Mouse (Mus musculus) kidney, postnatal 0 days (tissue): ENCODE results near the gene Epha10. TPM values are rescaled to one million over a fixed set of nuclear protein-coding genes. Genes with fewer than 3 reads are reported as not detected.
"Not testable (repeated sequence)": the region's sequence is repeated elsewhere in the genome, so short reads cannot be mapped to it uniquely, and the experiment has no call there.

Experiments used
- ATAC-seq: fragments of 200-750 bp; cut with Nextera tagmentation; replicated peaks from 2 replicates; pipeline ENCODE4 v1.8.0; 2017; ENCODE audit warnings: low read depth, moderate number of reproducible peaks, moderate TSS enrichment, moderate library complexity; ENCODE audit not compliant: low FRiP score
- DNase-seq: peaks from one replicate; pipeline ENCODE4 v3.0.0-alpha.2; 2016; ENCODE audit warnings: low spot score
- H3K27ac ChIP-seq: fragments of 300-500 bp; sonication (generic); 2 replicates; pipeline ENCODE4 v1.5.1; 2014; ENCODE audit warnings: mild to moderate bottlenecking
- H3K27me3 ChIP-seq: fragments of 300-500 bp; sonication (generic); 2 replicates; pipeline ENCODE4 v1.6.1; 2014; ENCODE audit warnings: low read length, mixed read lengths; ENCODE audit not compliant: insufficient read depth
- H3K36me3 ChIP-seq: fragments of 300-500 bp; sonication (generic); 2 replicates; pipeline ENCODE4 v1.6.1; 2014; ENCODE audit warnings: low read length, mixed read lengths; ENCODE audit not compliant: insufficient read depth
- H3K4me1 ChIP-seq: fragments of 300-500 bp; sonication (generic); replicated peaks from 2 replicates; pipeline ENCODE4 v1.6.1; 2014; ENCODE audit warnings: antibody characterized with exemption, low read length, mixed read lengths; ENCODE audit not compliant: insufficient read depth
- H3K4me2 ChIP-seq: fragments of 300-500 bp; sonication (generic); 2 replicates; pipeline ENCODE4 v1.6.1; 2014; ENCODE audit warnings: mild to moderate bottlenecking, low read length, moderate library complexity, mixed read lengths
- H3K4me3 ChIP-seq: fragments of 300-500 bp; sonication (generic); replicated peaks from 2 replicates; pipeline ENCODE4 v1.5.1; 2014; ENCODE audit warnings: low read depth, low read length
- H3K9ac ChIP-seq: fragments of 300-500 bp; sonication (generic); 2 replicates; pipeline ENCODE4 v1.6.1; 2014; ENCODE audit warnings: low read depth, low read length
- H3K9me3 ChIP-seq: fragments of 300-500 bp; sonication (generic); replicated peaks from 2 replicates; pipeline ENCODE4 v1.6.1; 2016; ENCODE audit warnings: low read length, inconsistent platforms, mixed read lengths
- CTCF ChIP-seq: IDR thresholded peaks from 2 replicates; pipeline ENCODE4 v1.5.1; 2016; ENCODE audit warnings: antibody characterized with exemption, low read depth, mild to moderate bottlenecking, moderate library complexity
- whole genome bisulfite sequencing: fragments of 180-500 bp; shearing (Covaris S2); extraction: QIAGEN DNeasy Blood & Tissue Kit; methylation state at CpG from one replicate; pipeline ENCODE4 v1.1.7; 2014; 5-methylcytosine and 5-hydroxymethylcytosine counted together
- polyA plus RNA-seq: library from polyadenylated mRNA; unstranded; fragments of >200 nt; fragmentation: Nextera tagmentation; extraction: Ambion mirVana; gene quantifications from 2 replicates; pipeline ENCODE4 v1.2.1, GENCODE M21; 2015

Gene Epha10
- polyA plus RNA-seq, 1 experiment from 2014 or later: not detected

DNA sequence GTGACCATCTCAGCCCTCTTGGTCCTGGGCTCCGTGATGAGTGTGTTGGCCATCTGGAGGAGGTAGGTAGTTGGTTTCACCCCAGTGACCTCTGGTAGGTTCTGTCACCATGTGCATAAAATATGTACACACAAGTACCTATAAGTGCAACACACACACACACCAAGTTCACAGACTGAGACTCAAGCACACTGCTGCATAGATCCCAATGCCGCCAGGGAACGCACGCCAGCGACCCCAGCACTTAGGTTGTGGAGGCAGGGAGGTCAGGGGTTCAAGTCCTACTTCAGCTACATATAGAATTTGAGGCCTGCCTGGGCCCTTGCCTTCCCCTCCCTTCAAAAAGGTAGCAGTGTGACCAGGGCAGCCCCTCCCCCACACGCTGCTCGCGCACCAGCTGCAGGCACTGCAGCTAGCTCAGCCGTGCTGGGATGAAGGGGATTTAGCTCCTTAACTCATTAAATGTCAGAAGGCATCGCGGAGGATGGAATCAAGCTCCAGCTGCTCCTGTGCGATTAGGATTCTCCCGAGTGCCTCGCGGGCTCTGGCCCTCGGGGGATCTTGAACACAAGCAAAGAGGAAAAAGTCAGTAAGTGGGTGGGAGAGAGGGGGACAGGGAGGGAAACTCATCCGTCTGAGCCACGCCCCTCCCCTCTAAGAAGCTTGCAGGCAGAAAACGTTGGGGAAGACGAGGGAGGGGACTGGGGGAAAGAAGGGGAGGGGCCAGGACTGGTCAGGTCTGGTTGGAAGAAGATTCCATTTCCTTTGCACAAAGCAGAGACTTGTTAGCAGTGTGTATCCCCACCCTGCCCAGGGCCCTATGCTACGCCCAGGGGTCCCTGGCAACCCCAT is 25.5 kb downstream of the Epha10 start:
- H3K9ac ChIP-seq: no peak overlapping the region
- H3K27me3 ChIP-seq: no peaks in the 10 kb centered on the region
- WGBS: 7% methylated on average over 21 of the region's 21 CpGs
- H3K9me3 ChIP-seq: no peaks in the 10 kb centered on the region
- H3K36me3 ChIP-seq: no peaks in the 10 kb centered on the region
- no peak overlapping the region for H3K4me3 ChIP-seq
- ATAC-seq (no peak), DNase-seq (peak; percentile 40)
- no peak overlapping the region for H3K27ac ChIP-seq
- peak overlapping the region; percentile 50 for H3K4me2 ChIP-seq
- H3K4me1 ChIP-seq: 0 out of 2 replicates have a peak, but pooled peaks cover 8% of the 10 kb centered on the region
- no peak for TF ChIP-seq CTCF

DNA sequence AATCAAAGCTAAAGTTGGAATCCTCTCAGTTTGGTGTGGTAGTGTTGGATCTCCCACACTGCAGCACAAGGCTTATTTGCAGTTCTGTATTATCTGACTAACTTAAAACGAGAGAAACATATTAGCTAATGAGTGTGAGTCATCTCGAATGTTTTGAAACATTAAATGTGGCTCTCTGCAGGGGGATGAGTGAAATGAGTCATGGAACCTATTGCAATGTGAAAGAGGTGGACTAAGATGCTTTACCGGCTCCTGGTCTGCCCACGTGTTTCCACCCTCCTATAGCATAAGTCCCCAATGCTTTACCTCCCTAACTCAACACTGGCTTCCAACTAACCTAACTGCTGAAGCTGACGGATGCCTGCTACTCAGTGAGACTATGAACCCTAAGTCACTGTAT is 47.4 kb downstream of the Epha10 start:
- H3K27ac ChIP-seq: no peak overlapping the region
- H3K4me1 ChIP-seq: no peaks in the 10 kb centered on the region
- no peak for TF ChIP-seq CTCF
- H3K27me3 ChIP-seq: no peaks in the 10 kb centered on the region
- H3K4me3 ChIP-seq: no peak overlapping the region
- H3K36me3 ChIP-seq: peaks cover 44% of the 10 kb centered on the region; the same call in 1 of the 2 replicates
- no peak overlapping the region for H3K4me2 ChIP-seq
- DNase-seq (no peak), ATAC-seq (no peak)
- 86% methylated on average over 5 of the region's 5 CpGs for WGBS
- no peak overlapping the region for H3K9ac ChIP-seq
- no peaks in the 10 kb centered on the region for H3K9me3 ChIP-seq

DNA sequence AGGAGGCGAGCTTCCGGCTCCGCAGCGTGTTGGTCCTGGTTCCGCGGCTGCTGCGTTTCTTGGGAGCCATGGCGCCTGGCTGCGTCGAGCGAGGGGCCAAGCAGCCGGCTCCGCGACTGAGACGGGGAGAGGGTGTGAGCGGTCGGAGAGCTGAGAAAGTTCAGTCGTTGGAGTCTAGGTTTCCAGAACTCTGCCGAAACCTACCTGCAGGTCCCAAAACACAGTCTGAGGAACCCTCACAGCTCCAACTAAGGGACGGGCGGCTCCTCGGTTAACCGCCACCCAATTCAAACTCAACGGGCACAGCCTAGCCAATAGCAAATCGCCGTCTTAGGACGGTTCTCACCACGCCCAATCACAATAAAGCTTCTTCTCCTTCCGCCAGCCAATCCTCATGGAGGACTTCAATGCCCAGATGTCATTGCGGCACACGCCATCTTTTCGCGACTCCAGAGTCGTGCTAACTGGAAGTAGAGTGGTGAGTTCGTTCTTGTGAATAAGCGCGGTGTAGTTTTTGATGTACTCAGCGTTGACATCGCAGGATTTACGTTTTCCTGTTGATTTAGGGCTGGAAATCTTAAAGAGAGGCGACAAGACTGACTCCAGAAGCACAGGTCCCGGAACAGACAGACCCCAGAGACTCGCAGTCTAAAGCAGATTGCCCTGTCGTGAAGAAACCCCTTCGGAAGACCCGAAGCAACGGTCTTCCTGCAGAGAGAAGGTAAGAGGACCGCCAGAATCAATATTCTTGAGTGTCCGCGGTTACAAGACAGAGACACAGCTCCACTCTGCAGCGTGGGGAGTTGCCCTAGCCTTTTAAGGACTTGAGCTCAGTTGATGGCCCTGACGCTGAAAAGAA is 56.1 kb downstream of the Epha10 start, which contains the start of gene 9930104L06Rik:
Gene 9930104L06Rik (plus strand): TSS at position 436 of the 859 bp plus-strand sequence.
- Histone ChIP-seq H3K36me3 (peaks cover 16% of the 10 kb centered on the region; the same call in 1 of the 2 replicates), H3K4me1 (peaks cover 13% of the 10 kb centered on the region), H3K4me3 (peak within 1 kb of the TSS; percentile 88), H3K27ac (no peak within 1 kb of the TSS; the same call in 1 of the 2 replicates), H3K9me3 (no peaks in the 10 kb centered on the region), H3K9ac (peak within 1 kb of the TSS; percentile 75), H3K27me3 (no peaks in the 10 kb centered on the region), H3K4me2 (peak within 1 kb of the TSS; percentile 93)
- TF ChIP-seq CTCF: no peak
- under 1% methylated on average over 52 of the region's 52 CpGs for WGBS
- ATAC-seq (peak; percentile 99), DNase-seq (peak; percentile 99)

DNA sequence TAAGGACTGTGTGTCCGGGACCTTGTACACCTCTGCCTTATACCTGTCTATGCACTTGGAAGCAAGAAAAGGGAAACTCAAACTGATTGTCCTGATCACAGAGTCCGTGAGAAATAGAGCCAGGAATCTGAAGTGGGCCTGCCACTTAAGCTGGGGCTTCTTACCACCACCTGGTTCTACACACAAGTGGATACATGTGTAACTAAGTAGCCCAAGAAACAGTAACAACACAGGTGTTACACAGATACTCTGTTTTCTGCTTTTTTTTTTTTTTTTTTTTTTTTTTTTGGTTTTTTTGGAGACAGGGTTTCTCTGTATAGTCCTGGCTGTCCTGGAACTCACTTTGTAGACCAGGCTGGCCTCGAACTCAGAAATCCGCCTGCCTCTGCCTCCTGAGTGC is 58.5 kb downstream of the Epha10 start, which contains the start of gene Cdca8:
Gene Cdca8 (minus strand): TSS at position 101 of the 400 bp plus-strand sequence.
- not testable (repeated sequence) for DNase-seq

DNA sequence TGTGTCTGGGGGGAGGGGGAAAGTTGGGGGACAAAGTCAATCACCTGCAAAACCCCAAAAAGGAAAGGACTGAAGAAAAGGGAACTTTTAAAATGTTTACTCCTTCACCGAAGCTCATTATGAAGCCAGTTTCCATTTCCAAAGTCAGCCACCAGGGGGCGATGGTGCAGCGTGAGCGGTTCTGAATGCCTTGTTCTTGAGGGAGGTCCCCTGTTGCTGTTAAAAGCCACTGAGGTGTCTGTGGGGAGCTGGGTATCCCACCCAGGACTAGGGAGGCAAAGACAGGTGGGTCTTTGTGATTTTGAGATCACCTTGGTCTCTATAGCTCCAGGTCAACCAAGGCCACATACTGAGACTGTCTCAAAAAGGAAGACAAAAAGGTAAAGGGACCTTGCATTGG is 62.3 kb downstream of the Epha10 start:
- H3K4me2 ChIP-seq: no peak overlapping the region
- 6% methylated on average over 4 of the region's 4 CpGs for WGBS
- TF ChIP-seq CTCF: peak; percentile 98
- H3K36me3 ChIP-seq: peaks cover 17% of the 10 kb centered on the region; the same call in 1 of the 2 replicates
- no peak overlapping the region for H3K9ac ChIP-seq
- no peak overlapping the region for H3K27ac ChIP-seq
- no peaks in the 10 kb centered on the region for H3K9me3 ChIP-seq
- H3K4me3 ChIP-seq: no peak overlapping the region
- no peaks in the 10 kb centered on the region for H3K27me3 ChIP-seq
- H3K4me1 ChIP-seq: no peaks in the 10 kb centered on the region
- ATAC-seq (0 out of 2 replicates have a peak, but pooled peaks have one; percentile 18), DNase-seq (peak; percentile 76)

More for the DNA sequence above, 58.5 kb downstream of the Epha10 start, which contains the start of gene Cdca8:
- not testable (repeated sequence) for H3K4me2 ChIP-seq, H3K9me3 ChIP-seq, H3K27me3 ChIP-seq, ATAC-seq, H3K27ac ChIP-seq, H3K4me3 ChIP-seq, H3K9ac ChIP-seq
- WGBS: 92% methylated on average over 4 of the region's 4 CpGs
- Histone ChIP-seq H3K4me1 (peaks cover 13% of the 10 kb centered on the region), H3K36me3 (peaks cover 17% of the 10 kb centered on the region; the same call in 1 of the 2 replicates)

DNA sequence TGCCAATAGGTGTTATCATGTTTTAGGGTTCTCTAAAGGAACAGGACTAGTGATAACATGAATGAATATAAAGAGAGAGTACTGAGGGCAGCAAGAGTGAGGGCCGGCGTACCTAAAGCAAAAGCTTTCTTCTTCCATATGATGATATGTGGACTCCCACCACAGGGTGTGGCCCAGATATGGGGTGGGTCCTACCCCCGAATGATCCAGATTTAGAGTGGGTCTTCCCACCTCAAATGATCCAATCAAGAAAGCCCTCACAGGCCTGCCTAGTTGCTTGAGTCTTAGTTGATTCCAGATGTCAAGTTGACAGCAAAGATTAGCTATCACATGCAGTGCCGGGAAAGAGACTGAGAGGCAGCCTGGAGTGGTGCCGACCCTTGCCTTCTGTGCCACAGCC is 63.1 kb downstream of the Epha10 start:
- no peak overlapping the region for H3K9ac ChIP-seq
- DNase-seq (no peak), ATAC-seq (no peak)
- H3K4me2 ChIP-seq: no peak overlapping the region
- WGBS: 90% methylated on average over 5 of the region's 5 CpGs
- H3K4me1 ChIP-seq: no peaks in the 10 kb centered on the region
- no peaks in the 10 kb centered on the region for H3K9me3 ChIP-seq
- H3K4me3 ChIP-seq: no peak overlapping the region
- peaks cover 13% of the 10 kb centered on the region; the same call in 1 of the 2 replicates for H3K36me3 ChIP-seq
- no peak overlapping the region for H3K27ac ChIP-seq
- TF ChIP-seq CTCF: no peak
- no peaks in the 10 kb centered on the region for H3K27me3 ChIP-seq
